Mouse (Mus musculus): Measurements from ENCODE around the gene Cwc25.
"Not testable (repeated sequence)": the region's sequence is repeated elsewhere in the genome, so short reads cannot be mapped to it uniquely, and the experiment has no call there.

Cwc25 gene

DNA sequence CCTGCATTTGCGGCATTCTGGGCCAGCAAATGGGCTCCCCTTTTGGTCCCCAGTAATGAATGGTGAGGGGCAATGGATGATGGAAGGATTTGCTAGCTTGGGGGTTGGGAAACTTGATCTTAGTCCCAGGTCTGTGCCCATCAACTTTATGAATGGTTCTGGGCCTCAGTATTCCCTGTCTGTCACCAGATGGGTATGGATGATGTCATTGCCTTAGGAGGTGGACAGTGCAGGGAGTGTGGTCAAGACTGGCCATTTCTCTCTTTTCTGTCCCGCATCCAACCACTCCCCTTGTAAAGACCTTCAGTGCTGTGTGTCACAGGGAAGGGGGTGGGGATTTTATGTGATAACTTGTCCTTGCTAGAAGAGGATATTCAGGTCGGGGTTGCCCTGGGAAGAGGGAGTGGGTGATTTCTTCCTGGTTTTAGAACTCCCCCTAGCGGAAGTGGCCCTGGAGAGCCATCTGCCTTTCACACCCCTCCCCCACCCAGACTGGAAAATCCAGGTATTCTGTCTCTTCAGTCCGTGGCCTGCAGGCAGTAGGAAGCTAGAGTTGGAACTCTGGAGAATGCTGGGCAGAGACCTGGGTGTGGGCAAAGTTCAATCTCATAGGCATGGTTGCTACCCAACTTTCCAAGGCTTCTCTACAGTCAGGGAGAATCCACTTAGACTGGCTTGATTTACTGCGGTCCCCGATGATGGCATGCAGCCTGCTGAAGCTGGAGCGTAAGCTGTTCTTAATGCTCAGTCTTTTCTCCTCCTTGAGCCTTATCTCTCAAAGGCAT is 35.2 kb upstream of the Cwc25 start:
- no peak for DNase-seq (ENCODE audit: low read depth, low spot score)

DNA sequence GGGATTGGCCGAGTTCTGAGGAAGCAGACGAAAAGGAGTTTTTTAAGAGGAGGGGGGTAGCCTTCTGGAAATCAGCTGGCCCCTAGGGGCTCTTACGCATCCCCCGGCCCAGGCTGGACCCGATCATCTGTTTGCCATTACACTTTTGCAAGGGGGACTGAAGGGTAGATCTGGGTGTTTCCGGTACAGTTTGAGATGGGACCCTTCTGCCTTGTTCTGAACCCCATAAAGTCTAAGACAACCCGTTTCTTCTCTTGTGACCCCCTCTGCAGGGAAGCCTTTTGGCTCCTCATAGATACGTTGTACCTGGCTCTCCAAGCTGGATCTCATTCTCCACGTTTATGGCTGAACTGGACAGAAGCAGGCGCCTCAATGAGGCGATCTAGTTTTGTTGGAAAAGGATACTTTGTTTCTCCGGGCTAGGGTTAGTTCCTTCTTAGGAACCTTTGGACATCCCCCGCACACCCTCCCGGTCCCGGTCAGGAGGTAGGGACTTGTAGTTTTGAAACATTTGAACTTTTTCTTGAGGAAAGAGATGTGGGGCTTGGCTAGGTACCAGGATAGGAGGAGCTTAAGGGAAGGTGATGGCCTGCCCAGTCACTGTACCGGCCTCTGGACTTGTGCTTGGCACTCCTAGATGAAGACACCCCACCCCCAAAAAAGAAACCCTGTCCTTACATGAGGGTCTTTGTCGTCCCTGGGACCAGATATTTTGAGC is 34.5 kb upstream of the Cwc25 start:
- DNase-seq (ENCODE audit: low read depth, low spot score): no peak

DNA sequence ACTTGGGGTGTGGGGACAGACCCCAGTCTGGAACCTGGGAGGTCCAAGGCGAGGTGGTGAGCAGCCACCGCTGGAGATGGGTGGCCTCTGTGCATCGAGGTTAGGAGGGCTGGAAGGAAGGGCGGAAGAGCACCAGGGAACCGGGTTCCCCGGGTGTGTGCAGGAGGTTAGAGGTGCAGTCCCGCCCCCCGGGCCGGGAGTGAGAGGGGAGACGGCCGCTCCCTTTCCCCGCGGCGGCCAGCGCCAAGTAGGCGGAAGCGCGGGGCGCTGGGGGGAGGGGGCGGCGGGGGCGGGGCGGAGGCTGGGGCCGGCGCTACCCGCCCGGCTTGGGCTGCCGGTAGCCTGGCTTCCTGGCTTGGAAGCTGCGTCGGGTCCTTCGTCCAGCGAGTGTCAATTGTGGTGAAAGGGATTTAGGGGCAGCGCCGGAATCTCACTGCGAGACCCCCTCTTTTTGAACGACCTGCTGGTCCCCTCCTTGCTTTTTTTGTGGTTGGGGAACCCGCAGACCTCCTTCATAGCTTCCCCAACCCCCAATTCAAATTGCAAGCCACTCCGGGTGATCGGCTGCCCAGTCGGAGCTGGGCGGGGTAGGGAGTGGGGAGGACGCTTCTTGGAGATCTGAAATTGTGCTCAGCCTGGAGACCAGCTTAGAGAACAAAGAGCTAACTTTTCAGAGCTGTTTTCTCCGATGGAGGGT is 33.8 kb upstream of the Cwc25 start:
- no peak for DNase-seq (ENCODE audit: low read depth, low spot score)

DNA sequence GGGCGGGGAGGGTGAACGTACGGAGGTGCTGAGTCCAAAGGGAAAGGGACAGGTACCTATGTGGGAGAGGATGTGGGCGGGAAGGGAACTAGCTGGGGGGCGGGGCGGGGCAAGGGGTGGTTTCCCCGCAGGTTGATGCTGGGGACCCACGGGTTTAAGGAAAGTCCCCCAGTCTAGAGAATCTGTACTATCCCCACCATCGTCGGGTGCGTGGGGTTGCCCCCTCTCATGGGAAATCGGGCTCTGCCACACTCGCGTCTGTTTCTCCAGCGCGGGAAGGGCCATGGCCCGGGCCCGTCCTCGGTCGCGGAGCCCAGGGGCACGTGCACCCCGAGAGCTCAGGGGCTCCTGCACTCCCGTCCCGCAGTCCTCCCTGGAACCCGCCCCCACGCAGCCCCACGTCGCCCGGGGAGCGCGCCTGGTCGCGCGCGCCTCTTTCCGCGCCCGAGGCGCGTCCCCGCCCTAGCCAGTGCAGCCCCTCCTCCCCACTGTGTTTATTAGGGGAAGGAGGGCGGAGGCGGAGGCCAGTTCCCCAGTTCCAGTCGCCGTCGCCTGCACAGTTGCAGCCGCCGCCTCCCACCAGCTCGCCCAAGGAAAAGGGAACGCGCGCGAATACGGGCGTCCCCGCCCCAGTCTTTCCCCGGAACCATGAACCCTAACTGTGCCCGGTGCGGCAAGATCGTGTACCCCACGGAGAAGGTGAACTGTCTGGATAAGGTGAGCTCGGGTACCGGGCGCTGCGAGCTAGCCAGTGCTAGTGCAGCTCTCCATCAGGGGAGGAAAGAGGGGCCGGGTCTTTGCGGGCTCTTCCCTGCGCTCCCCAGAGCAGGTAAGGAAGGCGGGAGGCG is 33.0 kb upstream of the Cwc25 start:
- peak; percentile 71 for DNase-seq (ENCODE audit: low read depth, low spot score)

DNA sequence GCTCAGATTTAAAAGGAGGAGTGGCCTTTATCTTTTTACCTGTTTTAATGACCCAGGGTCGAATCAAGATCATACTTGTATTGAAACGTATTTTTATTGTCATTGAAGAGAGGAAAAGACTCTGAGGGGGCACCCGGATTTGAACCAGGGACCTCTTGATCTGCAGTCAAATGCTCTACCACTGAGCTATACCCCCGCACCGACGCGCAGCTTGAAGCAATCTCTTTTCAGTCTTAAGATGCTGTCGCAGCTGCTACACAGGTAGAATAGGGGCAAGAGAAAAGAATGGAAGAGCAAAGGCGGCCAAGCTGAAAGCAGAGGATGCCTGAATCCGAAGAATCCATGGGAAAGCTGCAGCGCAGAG is 32.4 kb upstream of the Cwc25 start, which contains the start of gene Lasp1:
Lasp1 (plus strand) TSS at position 219 of the 364 bp plus-strand sequence.
- DNase-seq (ENCODE audit: low read depth, low spot score): no peak

DNA sequence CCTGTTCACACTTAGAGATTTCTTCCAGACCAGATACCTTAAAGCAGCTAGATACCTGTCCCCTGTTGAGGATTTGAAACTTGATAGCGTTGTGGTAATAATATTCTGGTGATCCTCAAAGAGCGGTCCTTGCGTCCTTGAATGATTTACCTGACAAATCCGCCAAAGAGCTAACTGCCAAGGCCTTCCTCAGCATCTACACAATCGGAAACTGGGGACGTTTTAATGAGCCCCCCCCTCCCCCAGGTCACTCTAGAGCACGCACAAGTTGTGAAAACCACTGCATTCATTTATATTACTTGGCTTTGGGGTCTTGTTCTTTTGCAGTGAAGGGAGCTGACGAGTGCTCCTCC is 31.7 kb upstream of the Cwc25 start:
- no peak for DNase-seq (ENCODE audit: low read depth, low spot score)

DNA sequence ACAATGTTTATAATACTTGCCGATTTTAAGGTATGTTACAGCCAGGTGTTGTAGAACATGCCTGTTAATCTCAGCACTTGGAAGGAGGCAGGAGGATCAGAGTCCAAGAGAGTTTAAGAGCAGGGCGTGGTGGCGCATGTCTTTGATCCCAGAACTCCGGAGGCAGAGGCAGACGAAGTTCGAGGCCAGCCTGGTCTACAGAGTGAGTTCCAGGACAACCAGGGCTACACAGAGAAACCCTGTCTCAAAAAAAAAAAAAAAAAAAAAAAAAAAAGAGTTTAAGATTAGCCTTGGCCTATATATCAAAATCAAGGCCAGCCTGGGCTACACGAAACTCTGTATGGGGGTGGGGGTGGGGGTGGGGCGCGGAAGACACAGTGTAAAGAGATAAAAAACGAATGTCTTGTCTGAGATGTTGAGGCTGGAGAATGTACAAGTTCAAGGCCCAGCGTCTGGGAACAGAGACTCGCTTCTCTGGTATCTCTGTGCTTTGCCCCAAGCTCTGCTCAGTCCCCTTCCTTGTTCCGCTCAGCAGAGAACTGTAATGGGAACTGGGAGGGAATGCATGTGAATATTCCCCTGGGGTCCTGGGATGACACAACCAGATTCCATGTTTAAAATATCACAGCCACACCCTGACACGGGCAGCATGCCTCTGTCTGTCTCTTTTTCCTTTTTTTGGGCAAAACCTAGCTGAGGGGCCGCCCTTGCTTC is 31.2 kb upstream of the Cwc25 start:
- no peak for DNase-seq (ENCODE audit: low read depth, low spot score)

DNA sequence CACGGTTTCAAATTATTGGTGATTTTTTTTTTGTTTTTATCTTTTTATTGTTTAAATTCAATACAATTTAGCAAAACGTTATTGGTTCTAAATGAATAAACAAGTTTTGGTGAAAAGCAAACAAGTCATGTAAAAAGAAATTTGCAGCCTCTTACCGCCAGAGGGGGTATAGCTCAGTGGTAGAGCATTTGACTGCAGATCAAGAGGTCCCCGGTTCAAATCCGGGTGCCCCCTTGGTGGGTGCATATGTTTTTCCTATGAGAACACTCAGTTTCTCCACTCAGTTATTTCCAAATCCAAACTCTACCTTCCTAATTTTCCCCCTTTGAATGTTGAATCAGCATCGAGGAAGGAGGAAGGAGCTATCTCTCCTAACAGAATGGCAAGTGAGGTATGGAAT is 30.6 kb upstream of the Cwc25 start:
- no peak for DNase-seq (ENCODE audit: low read depth, low spot score)

DNA sequence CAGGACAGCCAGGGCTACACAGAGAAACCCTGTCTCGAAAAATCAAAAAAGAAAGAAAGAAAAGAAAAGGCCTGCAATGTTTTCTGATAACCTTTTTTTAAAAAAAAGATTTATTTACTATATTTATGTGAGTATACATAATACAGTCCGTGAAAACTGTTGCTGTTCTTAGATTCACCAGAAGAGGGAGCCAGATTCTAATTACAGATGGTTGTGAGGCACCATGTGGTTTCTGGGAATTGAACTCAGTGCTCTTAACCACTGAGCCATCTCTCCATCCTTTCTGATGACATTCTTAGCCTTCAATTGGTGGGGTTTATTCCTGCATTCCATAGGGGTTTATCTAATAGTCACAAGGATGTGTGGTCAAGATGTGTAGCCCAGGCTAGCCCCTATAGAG is 26.8 kb upstream of the Cwc25 start:
- no peak for DNase-seq (ENCODE audit: low read depth, low spot score)

DNA sequence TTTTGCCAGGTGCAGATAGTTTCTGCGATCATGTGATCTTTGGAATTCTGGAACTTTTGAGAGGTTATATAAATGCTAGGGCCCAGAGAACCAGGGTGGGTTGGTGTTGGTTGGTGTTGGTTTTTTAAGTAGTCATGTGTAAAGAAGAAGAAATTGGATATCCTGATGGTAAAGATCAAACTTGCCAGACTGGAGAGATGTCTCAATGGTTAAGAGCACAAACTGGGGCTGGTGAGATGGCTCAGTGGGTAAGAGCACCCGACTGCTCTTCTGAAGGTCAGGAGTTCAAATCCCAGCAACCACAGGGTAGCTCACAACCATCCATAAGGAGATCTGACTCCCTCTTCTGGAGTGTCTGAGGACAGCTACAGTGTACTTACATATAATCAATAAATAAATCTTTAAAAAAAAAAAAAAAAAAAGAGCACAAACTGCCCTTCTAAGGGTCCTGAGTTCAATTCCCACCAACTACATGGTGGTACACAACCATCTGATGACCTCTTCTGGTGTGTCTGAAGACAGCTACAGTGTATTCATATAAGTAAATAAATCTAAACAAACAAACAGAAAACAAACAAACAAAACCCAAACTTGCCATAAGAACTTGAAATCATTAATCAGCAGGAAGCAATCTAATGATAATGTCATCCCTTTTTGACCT is 24.6 kb upstream of the Cwc25 start:
- not testable (repeated sequence) for DNase-seq (ENCODE audit: low read depth, low spot score)

DNA sequence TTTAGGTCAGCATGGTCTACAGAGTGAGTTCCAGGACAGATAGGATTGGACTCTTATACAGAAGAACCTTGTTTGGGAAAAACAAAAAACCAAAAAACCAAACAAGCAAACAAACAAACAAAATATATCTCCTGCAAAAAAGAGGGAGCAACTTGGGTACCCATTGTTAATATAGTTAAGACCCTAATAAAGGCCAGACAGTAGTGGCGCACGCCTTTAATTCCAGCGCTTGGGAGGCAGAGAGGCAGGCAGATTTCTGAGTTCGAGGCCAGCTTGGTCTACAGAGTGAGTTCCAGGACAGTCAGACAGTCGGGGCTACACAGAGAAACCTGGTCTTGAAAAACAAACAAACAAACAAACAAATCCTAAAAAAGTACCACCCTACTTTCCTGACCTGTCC is 23.4 kb upstream of the Cwc25 start:
- no peak for DNase-seq (ENCODE audit: low read depth, low spot score)

DNA sequence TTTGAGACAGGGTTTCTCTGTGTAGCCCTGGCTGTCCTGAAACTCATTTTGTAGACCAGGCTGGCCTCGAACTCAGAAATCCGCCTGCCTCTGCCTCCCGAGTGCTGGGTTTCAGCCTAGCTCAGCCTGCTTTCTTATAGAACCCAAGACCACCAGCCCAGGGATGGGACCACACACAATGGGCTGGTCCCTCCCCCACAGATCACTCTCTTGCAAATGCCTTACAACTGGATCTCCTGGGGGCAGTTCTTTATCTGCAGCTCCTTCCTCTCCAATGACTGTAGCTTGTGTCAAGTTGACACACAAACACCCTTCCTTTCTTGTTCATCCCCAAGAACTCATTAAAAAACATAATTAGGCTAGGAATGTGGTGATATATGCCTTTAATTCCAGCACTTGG is 21.6 kb upstream of the Cwc25 start:
- no peak for DNase-seq (ENCODE audit: low read depth, low spot score)

DNA sequence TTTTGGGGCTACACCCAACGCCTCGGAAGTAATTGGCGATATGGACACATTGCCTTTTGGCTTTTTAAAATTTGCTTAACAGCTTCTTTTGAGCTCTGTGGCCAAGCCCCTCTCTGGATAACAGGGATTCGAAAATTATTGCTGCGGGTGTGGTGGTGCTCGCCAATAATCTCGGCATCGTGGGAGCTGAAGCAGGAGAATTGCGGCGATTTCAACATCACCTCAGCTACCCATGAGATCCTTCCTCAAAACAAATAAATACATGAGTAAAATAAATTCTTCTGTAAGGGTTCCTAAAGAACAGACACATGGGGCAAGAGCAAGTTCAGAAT is 16.2 kb upstream of the Cwc25 start:
- DNase-seq (ENCODE audit: low read depth, low spot score): no peak

DNA sequence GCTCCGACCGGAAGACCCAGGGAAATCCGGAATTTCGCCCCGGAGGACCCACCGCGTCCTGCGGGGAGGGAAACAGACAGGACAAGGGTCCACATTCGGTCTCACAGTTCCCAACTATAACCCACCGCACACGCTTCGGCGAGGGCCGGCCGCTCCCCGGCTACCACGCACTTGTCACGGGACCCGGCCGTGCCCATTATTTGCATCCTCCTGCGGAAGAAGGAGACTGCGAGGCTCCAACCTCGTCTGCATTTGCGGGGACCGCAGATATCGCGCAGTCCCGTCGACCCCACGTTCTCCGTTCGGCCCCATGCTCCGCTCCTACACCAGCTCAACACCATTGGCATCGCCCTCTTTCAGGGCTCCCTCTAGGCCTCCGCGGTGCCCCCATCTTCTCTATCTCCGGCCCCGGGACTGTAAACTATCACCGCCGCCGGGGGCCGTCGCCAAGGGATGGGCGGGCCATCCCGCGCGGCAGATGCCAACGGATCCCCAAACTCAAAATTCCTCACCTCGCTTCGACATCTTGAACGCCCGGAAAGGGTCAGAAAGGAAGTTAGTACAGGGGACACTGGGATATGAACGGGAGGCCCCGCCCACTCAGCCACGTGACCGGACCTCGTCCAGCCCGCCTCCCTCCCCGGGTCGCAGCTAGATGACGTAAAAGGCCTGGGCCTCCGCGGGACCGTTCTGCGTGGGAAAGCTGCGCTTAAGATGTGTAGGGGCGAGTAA is 15.6 kb upstream of the Cwc25 start, which contains the start of gene Rpl23:
Rpl23 (minus strand) TSS at position 606 of the 732 bp plus-strand sequence.
- peak; percentile 97 for DNase-seq (ENCODE audit: low read depth, low spot score)

DNA sequence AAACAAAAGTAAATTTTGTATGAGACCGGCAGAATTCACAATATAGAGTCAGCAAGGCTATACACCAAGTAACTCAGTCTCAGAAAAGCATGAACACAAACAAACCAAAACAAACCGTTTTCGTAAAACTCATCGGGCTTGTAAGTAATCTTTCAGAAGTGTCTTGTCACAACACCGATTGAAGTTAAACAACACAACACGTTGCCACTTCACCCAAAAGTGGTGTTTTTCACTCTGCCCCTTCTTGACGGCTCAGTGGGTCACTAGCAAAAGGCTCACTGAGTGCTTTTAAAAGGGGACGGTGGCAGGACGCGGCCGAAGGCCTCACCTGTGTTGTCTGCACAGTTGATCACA is 15.1 kb upstream of the Cwc25 start:
- DNase-seq (ENCODE audit: low read depth, low spot score): no peak

DNA sequence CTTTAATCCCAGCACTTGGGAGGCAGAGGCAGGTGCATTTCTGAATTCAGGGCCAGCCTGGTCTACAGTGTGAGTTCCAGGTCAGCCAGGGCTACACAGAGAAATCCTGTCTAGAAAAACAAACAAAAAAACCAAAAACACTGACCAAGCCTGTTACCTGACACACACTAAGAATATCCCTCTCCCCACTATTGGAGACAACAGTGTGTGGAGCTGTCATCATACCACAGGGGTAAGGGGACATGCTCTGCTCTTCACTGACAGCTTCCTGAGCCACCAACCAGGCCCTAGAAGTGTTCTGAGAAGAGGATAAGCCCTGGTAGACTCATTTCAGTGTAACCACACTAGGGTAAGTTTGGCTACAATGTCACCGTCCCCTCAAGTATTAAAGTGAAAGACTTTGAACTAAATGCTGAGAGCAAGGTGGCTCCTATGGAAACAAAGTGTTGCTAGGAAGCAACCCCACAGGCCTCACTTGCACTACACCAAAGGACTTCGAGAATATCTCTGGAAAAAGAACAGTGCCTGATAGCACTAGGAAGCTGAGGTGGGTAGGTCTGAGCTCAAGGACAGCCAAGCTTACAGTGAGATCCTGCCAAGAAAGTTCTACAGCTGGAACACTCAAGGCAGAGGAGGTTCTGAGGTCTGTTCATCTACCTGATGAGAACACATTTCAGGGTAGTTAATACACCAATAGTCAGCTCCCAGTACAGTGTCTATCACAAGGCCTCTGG is 13.8 kb upstream of the Cwc25 start:
- no peak for DNase-seq (ENCODE audit: low read depth, low spot score)

DNA sequence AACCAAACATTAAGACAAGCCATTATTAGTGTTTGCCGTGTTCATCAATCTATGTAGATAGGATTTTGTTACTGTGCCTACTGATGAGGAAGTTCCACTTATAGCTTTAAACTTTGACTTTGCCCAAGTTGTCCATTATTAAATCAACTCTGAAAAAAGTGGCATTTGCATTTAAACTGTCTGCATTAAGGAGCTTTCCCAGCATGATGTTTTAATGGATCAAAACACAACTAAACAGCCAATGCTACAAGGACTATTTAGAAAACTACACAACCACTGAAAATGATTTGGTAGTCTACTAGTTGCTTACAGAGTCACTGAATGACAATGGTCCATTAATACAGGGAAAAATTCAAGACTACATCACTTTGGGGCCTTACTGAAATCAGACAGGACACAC is 12.6 kb upstream of the Cwc25 start:
- DNase-seq (ENCODE audit: low read depth, low spot score): no peak

DNA sequence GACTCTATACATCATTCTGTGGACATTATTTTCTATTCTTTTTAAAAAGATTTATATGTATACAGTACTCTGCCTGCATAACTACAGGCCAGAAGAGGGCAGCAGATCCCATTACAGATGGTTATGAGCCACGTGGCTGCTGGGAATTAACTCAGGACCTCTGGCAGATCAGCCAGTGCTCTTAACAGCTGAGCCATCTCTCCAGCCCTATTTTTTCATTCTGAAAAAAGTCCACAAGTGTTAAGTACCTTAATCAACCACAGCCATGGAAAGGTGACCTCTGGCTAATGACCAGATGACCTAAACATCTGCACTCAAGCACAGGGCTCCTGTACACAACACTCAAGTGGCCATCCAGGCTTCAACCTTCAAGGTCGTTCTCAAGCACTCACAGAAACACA is 10.8 kb upstream of the Cwc25 start:
- DNase-seq (ENCODE audit: low read depth, low spot score): no peak

DNA sequence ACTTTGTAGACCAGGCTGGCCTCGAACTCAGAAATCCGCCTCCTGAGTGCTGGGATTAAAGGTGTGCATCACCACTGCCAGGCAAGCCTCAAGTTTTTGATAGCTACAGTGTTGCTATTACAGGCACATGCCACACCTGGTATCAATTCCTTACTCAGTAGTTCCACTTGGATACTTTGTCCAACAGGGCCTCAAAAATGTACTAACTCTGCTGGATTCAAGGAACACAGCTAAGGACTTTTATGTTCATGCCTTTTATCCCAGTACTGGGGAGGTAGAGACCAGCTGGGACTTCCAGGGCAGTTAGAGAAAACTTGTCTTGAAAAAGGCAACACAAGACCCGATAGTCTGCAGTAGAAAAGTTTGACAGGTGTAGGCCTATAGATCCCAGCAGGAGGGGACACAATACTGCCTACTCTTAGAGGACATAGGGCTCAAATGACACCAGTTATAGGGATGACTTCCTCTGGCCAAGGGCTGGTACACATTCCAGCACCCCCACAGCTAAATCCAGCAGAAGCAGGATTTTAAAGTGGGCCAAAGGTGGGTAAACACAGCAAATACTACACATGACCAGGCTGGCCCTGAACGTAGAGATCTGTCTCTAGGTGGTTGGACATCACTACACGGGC is 10.3 kb upstream of the Cwc25 start:
- DNase-seq (ENCODE audit: low read depth, low spot score): no peak

Measured in telencephalon, adult 2 months (tissue).